Mouse (Mus musculus): ENCODE data around the gene Fgd3.

Gene Fgd3

DNA sequence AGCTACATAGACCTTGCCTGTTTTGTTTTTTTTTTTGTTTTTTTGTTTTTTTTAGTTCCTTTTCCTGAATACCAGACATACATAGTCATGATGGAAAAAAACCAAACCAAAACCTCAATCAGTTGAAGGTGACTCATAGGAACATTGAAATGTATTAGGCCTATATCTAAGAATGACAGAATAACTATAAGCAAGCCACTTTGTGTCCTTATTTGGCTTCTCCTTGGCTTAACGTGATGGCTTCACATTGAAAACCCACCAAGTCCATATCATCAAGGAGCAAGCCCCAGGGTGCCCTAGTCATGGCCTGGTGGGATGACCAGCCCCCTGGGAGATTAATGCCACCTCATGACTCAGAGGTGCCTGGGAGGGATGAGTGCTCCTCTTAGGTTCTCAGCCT is 19.3 kb downstream of the Fgd3 start:
- DNase-seq, result no peak

DNA sequence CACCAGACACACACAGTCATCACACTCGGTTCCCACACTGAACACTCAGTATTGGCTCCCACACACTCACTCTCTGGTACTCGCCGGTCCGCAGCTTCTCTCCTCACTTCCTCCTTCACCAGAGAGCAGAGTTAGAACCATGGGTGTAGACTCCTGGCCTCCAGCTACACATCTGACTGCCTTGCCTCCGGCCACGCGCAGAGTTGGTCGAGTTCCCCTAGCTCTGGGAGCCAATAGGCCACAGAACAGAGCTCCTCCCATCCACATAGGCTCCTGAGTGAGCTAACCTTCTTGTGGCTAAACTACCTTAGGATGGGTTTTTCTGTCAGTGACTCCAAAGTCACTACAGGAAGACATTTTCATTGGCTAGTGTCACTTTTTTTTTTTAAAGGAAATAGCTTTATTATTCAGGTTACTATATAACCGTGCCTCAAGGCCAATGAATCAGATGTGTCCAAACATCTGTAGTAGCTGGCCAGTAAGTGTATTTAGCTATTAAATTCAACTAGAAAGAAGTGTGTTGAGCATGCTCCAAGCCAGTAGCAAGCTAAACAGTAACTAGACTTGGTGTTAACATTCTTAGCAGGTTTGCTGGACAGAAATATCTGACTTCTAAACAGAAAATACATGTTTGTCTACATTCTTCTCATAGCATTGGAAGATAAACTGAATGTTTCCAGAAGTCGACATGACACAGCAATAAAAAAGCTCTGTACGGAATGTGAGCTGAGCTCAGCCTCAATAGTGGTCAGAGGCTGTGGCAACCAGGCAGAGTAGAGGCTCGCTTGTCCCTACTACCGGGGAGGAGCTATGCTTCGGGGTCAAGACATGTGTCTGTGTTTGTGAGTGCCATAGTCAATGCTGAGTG is 21.4 kb downstream of the Fgd3 start:
- peak; percentile 34 to 57 for DNase-seq

DNA sequence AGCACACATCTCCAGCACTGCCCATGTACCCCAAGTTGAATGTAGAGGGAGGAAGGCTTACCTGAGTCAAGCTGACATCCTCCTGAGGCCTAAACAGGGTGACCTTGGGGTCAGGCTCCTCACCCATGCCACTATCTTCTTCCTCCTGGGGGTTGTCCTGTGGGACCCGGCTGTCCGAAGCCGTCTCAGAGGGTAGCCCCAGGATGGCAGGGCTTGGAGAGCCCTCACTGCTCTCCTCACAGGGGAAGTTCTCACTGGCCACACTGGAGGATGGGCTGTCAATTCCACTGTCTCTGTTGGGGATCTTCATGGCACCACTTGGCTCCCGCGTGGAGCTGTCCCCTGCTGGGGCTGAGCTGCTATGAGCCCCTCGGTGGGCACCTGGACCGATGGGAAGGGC is 23.8 kb downstream of the Fgd3 start:
- no peak for DNase-seq

DNA sequence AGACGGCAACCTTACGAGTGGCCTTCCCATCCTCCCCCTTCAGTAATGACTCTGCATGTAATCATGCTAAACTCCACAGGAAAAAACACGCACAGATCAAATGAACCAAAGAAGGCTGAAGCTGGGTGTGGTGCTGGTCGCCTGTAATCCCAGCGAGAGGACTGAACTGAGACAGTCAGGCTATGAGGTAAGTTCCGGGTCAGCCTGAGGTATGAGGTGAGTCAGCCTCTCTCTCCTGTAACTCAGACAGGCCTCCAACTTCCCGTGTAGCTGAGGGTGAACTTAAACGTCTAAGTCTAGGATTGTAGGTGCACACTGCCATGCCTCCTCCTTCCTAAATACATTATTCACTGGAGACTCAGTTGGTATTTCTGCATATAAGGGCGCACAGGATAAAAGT is 26.0 kb downstream of the Fgd3 start:
- DNase-seq, result no peak

DNA sequence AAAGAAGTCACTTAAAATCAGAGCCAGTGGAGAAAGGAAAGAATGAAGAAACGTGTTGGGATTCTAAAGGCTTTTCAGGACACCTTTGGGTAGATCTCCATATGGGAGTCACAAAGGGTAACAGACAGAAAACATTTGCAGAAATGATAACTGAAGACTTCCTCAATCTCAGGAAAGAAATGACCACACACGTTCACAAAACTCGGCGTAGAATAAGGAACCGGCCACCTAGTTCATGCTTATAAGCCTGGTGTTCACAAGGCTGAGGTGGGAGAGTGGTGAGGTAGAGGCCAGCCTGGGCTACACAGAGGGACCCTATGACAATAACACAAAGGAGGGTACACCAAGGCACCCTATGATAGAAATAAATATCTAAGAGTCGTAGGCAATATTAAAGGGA is 28.2 kb downstream of the Fgd3 start:
- DNase-seq, result no peak

DNA sequence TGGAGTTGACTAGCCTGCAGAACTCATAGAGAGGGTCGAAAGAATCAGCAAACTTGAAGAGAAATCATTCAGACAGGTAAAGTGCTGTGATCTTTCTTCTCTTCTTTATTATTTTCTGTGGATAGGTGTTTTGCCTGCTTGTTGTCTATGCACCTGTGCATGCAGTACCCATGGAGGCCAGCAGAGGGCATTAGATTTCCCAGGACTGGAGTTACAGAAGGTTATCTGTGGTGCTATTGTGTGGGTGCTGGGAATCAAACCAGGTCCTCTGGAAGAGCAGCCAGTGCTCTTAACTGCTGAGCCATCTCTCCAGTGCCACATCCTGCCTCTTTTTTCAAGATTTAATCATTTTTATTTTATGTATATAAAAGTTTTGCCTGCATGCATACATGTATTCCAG is 28.7 kb downstream of the Fgd3 start:
- peak; percentile 43 to 50 for DNase-seq

DNA sequence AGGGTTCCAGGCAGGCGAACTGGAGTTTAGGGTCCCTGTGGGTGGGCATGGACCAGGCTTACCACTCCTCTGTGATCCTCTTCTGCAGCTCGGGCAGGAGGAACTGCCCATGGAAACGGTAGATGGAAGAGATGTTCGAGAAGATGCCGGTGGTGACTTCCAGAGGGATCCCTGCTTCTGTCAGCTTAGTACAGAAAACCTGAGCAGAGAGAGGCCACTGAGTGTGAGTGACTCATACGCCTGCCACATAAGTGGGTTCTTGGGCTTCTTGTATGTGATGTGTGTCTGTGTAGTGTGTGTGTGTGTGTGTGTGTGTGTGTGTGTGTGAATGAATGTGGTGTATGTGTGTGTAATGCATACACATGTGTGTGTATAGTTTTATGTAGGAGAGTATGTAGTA is 32.9 kb downstream of the Fgd3 start:
- no peak for DNase-seq

DNA sequence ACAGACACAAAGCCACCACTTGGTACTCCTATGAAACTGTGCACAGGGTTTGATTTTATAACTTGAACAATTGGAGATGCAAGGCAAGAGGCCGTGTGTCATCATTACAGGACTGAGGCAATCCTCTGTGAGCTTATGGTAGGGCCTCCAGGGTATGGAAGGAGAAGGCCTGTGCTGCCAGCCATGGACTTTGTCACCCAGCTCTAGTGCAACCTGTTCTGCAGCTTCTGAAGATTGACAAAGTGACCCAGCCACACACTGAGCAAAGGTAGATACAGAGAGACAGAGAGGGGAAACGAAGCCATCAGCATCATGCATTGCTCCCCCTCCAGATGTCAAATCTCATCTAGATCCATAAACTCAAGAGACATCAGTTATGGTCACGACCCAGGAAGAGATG is 33.4 kb downstream of the Fgd3 start:
- no peak for DNase-seq

DNA sequence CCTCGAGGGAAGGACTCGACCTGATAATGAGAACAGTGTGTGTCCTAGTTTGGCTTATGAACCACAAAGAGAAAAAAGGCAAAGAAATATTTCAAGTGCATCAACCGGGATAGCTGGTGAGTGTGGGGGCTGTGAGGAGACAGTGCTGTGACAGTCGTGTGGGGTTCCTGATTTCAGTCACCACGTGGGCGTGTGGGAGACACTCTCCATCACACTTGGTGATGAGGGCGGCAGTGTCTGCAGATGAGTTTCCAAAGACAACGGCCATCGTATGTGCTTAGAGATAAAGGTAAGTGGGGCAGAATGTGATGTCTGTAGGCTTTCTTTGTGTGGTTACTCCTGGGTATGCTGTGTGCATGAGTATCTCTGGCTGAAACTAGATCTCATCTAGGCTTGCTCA is 36.4 kb downstream of the Fgd3 start:
- DNase-seq, result no peak

DNA sequence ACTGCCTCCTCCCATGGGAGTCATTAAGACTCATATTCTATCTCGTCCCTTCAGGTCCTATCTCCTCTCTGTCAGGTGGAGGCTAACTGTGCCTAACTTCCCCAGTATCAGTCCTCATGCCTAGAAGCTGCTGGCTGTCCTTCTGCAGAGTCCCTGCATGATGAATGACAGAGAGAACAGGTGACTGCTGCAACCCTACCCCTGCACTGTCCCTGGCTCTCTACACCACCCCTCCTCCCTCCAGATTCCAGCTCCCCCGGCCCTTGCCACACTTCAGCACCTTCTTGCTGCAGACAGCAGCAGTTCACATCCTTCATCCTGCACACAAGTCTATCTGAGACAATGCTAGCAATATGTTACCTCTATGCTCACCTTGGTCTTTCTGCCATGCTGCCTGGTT is 37.9 kb downstream of the Fgd3 start:
- no peak for DNase-seq

DNA sequence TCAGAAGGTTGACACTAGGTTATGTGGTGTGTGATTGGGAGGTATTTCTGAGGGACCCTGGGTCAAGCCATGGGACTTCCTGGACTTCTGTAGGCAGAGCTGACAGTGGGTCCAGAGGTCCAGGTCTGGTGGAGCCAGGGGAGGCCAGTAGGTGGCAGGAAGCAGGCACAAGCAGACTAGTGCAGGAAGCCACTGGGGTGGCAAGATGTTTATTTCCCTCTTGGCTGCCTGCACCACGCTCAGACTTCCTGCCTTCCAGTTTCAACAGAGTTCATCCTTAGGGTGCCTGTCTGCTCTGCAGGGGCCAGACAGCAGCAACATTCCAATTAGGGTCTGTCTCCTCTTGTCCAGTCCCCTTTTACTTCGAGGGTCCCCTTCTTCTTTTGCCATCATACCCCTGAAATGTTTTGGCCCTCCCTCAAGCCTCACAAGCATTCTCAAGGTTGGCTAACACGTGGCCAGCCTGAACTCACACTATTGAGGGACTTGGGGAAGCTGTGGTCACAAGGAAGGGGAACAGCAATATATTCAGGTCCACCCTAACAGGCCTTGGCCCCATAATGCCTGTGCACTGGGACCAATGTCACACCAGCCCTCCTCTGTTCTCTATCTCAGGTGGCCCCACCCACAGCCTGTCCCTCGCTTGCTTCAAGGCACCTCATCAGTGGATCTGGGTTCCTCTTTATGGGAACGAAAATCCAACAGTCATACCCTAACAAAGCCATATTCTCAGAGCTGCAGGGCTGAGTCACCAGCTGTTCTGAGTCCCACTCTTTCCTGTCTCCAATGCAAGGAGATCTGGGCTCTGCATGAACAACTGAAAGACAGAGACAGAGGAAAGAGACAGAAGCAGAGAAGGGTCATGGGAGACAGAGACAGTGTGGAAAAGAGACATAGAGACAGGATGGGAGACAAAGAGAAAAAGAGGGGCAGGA is 48.0 kb downstream of the Fgd3 start:
- DNase-seq, result peak; percentile 20 to 49

DNA sequence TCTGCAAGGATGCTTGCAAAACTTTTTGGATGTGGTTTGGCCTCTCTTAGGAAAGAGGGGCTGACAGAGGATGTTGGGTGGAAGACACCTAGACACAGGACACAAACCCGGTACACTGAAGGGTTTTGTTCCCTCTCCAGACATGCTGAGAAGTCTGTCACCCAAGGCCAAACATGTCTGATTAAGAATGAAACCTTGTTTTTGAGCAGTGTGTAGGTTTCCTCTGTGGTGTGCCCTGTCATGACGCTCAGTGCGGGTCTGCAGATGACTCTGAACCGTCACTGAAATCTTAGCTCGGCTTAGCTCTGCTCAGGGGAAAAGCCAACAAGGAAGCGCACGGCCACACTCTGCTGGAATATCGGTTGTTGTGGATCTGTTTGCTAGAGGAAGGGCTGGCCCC is 49.6 kb downstream of the Fgd3 start:
- no peak for DNase-seq

DNA sequence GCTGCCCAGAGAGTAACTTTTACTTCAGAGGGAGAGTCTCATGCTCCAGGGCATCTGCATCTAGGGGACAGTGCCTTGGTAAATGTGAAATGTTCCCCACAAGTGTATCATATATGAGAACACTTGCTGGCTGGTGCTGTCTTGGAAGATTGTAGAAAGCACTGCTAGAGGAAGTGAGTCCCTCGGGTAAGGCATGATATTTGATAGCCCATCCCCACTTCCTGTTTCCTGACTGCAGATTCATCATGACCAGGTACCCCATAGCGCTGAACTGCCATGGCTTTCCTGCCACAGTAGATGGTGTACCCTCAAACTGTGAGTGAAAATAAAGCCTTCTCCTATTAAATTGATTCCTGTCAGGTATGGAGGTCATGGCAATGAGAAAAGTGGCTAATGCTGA is 52.5 kb downstream of the Fgd3 start:
- DNase-seq, result no peak

DNA sequence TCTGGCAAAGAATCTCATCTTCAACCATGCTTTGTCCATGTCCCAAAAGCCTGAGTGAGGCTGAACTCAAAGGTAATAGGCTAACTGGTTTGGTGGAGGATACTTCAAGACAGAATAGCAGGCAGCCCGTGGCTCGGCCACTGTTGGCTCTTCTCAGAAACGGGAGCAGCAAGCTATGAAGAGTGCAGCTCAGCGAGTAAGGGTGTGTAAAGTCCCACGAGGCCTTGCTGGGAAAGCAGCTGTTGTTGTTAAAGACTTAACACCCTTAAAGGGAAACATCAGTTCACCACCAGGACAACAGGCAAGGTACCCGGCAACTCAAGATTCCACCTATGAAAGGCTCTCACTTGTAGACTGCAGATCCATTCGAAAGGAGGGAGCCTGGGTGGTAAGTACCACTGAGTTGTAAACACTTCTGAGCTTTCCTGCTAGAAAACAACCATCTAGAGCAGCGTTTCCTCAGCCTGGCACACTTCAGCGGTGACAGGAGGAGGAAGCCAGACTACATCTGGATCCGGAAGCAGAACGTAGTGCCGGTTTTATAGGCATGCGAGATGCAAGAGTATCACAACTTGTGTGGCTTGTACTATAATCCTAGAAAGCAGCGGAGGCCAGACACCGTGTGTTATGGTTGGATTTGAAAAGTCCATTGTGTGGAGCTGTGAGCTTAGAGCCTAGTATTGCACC is 59.9 kb downstream of the Fgd3 start:
- no peak for DNase-seq

DNA sequence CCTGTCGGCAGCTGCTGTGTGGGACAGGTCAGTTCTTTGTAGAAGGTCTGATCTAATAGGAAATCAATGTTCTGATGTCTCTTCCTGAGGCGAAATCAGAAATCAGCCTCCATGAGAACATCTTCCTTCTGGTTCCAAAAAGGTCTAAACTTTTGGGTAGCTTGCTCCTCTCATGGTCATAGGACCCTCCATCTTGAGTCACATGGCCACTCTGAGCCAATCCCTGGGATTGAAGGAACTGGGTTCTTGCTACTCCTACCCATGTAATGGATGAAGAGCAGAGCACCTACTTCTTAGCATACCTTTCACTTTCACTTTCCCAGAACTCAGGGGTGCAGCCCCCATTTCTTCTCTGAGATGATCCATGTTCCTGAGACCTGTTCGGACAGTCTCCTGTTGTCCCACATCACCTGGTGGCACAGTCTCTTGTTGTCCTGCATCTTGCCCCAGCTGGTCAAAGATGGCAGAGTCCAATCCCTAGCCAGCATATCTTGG is 62.2 kb downstream of the Fgd3 start:
- DNase-seq, result no peak

DNA sequence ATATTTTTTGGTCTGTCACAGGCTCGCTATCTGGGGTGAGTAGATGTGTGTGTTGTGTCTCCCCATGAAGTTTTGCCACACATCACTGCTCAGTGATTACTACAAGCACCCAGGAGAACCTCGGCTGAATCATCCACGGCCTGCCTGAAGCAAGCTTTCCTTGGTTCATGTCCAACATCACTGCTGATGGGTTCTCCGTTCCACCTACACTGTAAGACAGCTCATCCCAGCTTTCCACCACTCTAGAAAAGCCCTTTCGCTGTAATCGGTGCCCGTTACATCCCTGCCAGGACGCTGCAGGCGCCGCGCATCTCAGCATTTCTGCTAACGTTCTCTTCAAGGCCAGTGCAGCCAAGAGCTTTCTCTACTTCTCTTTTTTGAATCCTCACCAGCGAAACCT is 67.4 kb downstream of the Fgd3 start:
- no peak for DNase-seq

DNA sequence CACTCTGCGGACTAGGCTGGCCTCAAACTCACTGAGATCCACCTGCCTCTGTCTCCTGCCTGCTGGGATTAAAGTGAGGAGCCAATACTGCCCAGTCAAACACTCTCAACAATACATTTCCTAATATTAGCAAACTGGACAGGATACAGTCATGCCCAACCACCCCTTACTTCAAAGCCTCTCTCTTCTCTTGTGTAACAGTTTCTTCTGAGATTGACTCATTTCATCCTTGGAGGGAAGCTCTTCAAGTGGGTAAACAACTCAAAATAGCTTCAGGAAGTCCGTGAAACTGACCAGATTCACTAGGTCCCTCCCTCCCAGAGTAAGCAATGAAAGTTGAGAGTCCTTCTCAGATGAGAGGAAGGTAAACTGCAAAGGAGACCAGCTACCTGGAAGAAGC is 68.0 kb downstream of the Fgd3 start:
- DNase-seq, result no peak

DNA sequence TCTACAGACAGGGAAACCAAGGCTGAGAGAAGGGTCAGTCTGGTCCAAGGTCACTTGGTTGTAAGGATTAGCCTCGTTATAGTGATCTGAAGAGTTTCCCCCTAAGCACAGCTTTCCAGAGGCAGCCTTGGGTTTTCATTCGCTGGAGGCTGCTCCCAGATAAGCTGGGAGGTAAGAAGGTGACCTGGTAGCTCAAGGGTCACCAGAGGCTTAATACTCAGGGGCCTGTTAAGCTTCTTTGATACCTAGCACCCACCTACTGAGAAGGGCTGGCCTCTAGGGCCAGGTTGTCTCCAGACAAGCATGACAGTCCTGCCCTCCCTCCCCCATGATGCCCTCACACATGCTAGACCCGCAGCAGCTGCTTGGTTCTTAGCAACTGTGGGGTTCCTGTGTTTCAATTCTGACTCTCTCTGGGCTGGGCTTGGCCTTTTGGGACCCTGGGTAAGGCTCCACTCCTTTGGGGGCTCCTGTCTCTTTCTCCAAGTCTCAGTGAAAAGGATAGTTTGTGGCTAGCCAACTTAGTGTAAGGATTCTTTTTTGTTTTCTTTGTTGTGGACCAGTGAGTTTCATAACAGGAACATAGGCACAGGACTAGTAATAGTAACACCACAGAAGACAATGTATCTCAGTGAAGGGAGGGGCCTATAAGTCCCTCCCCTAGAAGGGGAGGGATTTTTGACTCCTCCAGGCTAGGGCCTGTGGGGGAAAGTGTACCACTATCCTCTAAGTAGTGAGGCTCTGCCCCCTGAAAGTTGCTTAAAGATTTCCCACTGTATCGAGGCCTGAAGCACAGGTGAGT is 69.2 kb downstream of the Fgd3 start:
- no peak for DNase-seq

DNA sequence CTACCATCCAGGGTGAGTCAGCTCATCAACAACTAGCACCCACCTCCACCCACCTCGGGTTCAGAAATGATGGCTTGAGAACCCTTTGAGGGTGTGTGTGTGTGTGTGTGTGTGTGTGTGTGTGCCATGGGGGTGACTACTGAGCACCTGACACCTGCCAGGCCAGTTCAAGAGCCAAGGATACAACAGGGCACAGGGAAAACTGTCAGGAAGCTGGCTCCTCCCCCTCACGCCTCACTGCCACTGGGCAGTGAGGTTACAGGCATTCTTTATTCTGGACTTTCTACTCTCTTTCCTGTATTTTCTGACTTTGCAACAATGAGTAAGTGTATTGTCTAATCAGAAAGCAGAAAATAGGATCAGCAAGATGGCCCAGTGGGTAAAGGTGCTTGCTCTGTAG is 70.5 kb downstream of the Fgd3 start:
- peak; percentile 64 to 78 for DNase-seq

DNA sequence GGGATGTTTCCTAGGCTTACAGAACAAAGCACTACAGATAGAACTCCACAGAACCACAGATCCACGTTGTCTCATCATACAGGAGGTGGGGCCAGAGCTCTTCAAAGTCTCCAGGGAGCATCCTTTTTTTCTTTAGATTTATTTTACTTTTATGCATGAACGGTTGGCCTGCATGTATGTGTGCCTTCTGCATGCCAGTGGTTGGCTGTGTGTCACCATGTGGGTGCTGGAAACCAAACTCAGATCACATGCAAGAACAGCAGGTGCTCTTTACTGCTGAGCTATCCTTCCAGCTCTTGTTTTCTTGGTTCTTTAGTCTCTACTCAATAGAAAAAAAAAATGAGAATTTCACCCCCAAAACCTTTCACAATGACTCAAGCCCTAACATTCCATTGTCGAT is 71.2 kb downstream of the Fgd3 start:
- DNase-seq, result no peak

DNA sequence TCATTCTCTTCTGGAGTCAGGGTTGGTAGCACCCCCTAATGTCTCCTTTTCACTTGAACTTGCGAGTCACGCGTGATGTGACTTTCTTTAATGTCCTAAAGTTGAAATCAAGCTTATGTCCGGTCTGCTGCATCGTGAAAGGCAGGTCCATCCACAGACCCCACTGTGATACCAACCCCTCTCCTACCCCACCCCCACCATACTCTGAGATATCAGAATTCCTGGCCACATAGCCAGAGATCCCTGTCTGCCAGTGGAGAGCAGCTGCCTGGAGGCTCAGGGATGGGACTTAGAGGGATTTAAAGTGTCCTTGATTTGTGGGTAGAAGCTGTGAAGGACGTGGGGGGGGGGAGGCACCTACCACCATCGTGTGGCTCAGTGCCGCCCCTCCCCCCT is 71.6 kb downstream of the Fgd3 start, which contains the start of gene Susd3:
Gene Susd3, minus strand, starts transcription at position 240 of the 396 bp plus-strand sequence.
- no peak for DNase-seq

All from kidney, postnatal 4 days (tissue).